In the genomic region with DNA sequence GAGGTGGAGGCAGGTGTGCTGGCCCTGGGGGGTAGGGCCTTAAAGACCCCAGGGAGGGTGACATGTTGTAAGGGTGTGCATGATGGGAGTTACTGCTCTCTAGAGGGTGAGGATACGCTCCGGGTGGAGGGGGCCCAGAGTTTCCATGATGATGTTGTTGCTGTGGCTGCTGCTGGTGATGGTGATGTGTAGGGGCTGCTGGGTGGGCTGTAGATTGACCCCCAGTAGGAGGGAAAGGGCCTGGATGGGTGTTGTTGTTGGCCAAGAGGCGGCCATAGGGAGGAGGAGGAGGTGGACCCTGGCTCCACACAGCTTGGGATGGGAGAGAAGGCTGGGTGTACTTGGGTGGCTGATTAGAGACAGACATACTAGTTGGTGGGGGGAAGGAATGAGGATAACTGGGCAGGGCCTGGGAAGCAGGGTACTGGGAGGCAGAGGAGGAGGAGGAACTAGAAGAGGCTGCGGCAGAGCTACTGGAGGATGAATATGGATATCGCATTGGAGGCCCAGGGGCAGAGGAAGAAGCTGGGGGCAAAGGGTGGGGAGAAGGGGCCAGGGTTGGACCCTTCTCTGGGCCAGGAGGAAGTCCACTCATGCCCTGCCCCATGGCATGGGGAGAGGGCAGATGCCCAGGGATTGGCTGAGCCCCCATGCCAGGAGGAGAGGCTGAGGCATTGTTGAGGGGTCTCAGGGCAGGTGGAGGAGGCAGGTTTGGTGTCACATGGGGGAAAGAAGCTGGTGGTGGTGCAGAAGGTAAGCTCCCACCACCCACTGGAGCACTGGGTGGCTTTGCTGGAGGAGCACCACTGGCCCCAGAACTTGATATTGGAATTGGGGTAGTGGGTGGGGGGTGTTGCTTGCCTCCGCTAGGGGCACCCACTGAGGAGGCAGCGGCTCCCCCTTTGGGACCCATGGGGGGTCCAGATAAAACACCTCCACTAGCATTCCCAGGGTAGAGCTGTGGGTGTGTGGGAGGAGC, we compare ENCODE assay signal across 9 mouse cellular contexts. TPM values are rescaled to one million over a fixed set of nuclear protein-coding genes. Genes with fewer than 3 reads are reported as not detected.
DNase-seq lines count a peak whose midpoint lies in the region; ATAC-seq and TF ChIP-seq lines count a peak whose summit lies in the region.
"Had no signal": no experiment of that assay in that cellular context is flagged by ENCODE, and none has a peak within 500 bp of the region (broad histone marks: within the 10 kb centered on the region; RNA-seq: fewer than 3 reads in every experiment).

No protein-coding gene starts in this region.

- H3K9me3 ChIP-seq in megakaryocyte, embryonic 14.5 days = no peaks in the 10 kb centered on the region
- no peaks in the 10 kb centered on the region for H3K9me3 ChIP-seq in limb, embryonic 14.5 days (ENCODE audit: control insufficient read depth, low read length)
- H3K9me3 ChIP-seq in stomach, embryonic 16.5 days (replicated peaks; ENCODE audit: control insufficient read depth, low read length) = no peaks in the 10 kb centered on the region

- no peak overlapping the region for H3K9ac ChIP-seq in limb, embryonic 14.5 days (ENCODE audit: low read depth, low read length, severe bottlenecking)
- H3K9ac ChIP-seq in stomach, embryonic 16.5 days (ENCODE audit: low read length) = peak overlapping the region; percentile 92

- H3K4me1 ChIP-seq in megakaryocyte, embryonic 14.5 days = peaks cover 45% of the 10 kb centered on the region
- peaks cover 14% of the 10 kb centered on the region for H3K4me1 ChIP-seq in limb, embryonic 14.5 days (ENCODE audit: control insufficient read depth, insufficient read depth, low read length)
- H3K4me1 ChIP-seq in stomach, embryonic 16.5 days (ENCODE audit: control insufficient read depth, insufficient read depth, low read length) = peaks cover 16% of the 10 kb centered on the region

- no peak overlapping the region for H3K27ac ChIP-seq in limb, embryonic 14.5 days (replicated peaks; ENCODE audit: low read depth, low read length)
- H3K27ac ChIP-seq in stomach, embryonic 16.5 days (ENCODE audit: low read length) = no peak overlapping the region

- H3K4me3 ChIP-seq in megakaryocyte, embryonic 14.5 days (replicated peaks) = peak overlapping the region; percentile 95
- no peak overlapping the region for H3K4me3 ChIP-seq in limb, embryonic 14.5 days (replicated peaks; ENCODE audit: low read length)
- no peak overlapping the region for H3K4me3 ChIP-seq in stomach, embryonic 16.5 days (replicated peaks; ENCODE audit: low read length)

- 83% methylated on average over 7 of the region's 7 CpGs for WGBS in limb, embryonic 14.5 days
- WGBS in stomach, embryonic 16.5 days = 82% methylated on average over 7 of the region's 7 CpGs

- no peak for ATAC-seq in megakaryocyte, adult 5-6 weeks (ENCODE audit: poor library complexity, severe bottlenecking)
- no peak for ATAC-seq in limb, embryonic 14.5 days (ENCODE audit: low FRiP score, low read depth)
- no peak for ATAC-seq in stomach, embryonic 16.5 days (ENCODE audit: insufficient read depth, low FRiP score)
- ATAC-seq in megakaryocyte progenitor cell, adult 5-6 weeks (replicated peaks; ENCODE audit: poor library complexity) = no peak

- no peak for TF ChIP-seq POLR2A in limb, embryonic 14.5 days (IDR thresholded peaks at IDR 0.05; ENCODE audit: borderline replicate concordance, extremely low read depth, insufficient read depth, insufficient read length)

- H3K4me2 ChIP-seq in limb, embryonic 14.5 days (replicated peaks; ENCODE audit: low read depth, low read length, severe bottlenecking) = peak overlapping the region; percentile 98
- peak overlapping the region; percentile 97 for H3K4me2 ChIP-seq in stomach, embryonic 16.5 days (ENCODE audit: low read depth, low read length)

- no peaks in the 10 kb centered on the region for H3K27me3 ChIP-seq in megakaryocyte, embryonic 14.5 days (replicated peaks)
- H3K27me3 ChIP-seq in limb, embryonic 14.5 days (ENCODE audit: control insufficient read depth, insufficient read depth, low read length) = no peaks in the 10 kb centered on the region
- H3K27me3 ChIP-seq in stomach, embryonic 16.5 days (ENCODE audit: control insufficient read depth, insufficient read depth, low read length) = no peaks in the 10 kb centered on the region

- peaks cover 53% of the 10 kb centered on the region for H3K36me3 ChIP-seq in megakaryocyte, embryonic 14.5 days (replicated peaks; ENCODE audit: low read length)
- H3K36me3 ChIP-seq in limb, embryonic 14.5 days (ENCODE audit: control insufficient read depth, insufficient read depth, low read length) = peaks cover 70% of the 10 kb centered on the region
- H3K36me3 ChIP-seq in stomach, embryonic 16.5 days (ENCODE audit: control insufficient read depth, insufficient read depth, low read length) = peaks cover 15% of the 10 kb centered on the region

- peak; percentile 38 for DNase-seq in cerebellum, adult 11 months
- DNase-seq in cerebellum, postnatal 14 days = no peak
- no peak for DNase-seq in limb, embryonic 14.5 days (ENCODE audit: low spot score)
- DNase-seq in right cerebral cortex, postnatal 36 days (ENCODE audit: low spot score in 2 of 2) = no peak

RNA-seq across cellular contexts. Expression of a gene that starts 5.8 kb away (rescaled TPM):
- 11.7 and 65.2 TPM in 2 replicates for polyA plus RNA-seq in megakaryocyte, embryonic 14.5 days (2012; ENCODE audit: insufficient read depth, low replicate concordance)
- 177 and 203 TPM in 2 replicates for total RNA-seq in megakaryocyte, adult 5-6 weeks (2015)
- total RNA-seq in megakaryocyte, adult 5-6 weeks (2017) = 121 and 136 TPM in 2 replicates
- 285 and 290 TPM in 2 replicates for polyA plus RNA-seq in limb, embryonic 14.5 days (2012; rRNA removed)
- 438 and 458 TPM in 2 replicates for polyA plus RNA-seq in limb, embryonic 14.5 days (2014; fragmentation: Nextera tagmentation; extraction: Ambion mirVana)
- 352 and 357 TPM in 2 replicates for polyA plus RNA-seq in stomach, embryonic 16.5 days (2015; fragmentation: Nextera tagmentation; extraction: Ambion mirVana)
- total RNA-seq in megakaryocyte progenitor cell, adult 5-6 weeks (2015) = 171 and 179 TPM in 2 replicates
- total RNA-seq in megakaryocyte progenitor cell, adult 5-6 weeks (2017) = 99.5 and 133 TPM in 2 replicates

RNA-seq across cellular contexts. Expression of a gene that starts 8.4 kb away (rescaled TPM):
- polyA plus RNA-seq in megakaryocyte, embryonic 14.5 days (2012; ENCODE audit: insufficient read depth, low replicate concordance) = 19.9 and 20.1 TPM in 2 replicates
- total RNA-seq in megakaryocyte, adult 5-6 weeks (2015) = 308 and 336 TPM in 2 replicates
- total RNA-seq in megakaryocyte, adult 5-6 weeks (2017) = 1,009 and 1,024 TPM in 2 replicates
- 9.4 and 9.6 TPM in 2 replicates for polyA plus RNA-seq in limb, embryonic 14.5 days (2012; rRNA removed)
- 13.9 and 14.2 TPM in 2 replicates for polyA plus RNA-seq in limb, embryonic 14.5 days (2014; fragmentation: Nextera tagmentation; extraction: Ambion mirVana)
- 19.6 and 20.1 TPM in 2 replicates for polyA plus RNA-seq in stomach, embryonic 16.5 days (2015; fragmentation: Nextera tagmentation; extraction: Ambion mirVana)
- 115 and 121 TPM in 2 replicates for total RNA-seq in megakaryocyte progenitor cell, adult 5-6 weeks (2015)
- total RNA-seq in megakaryocyte progenitor cell, adult 5-6 weeks (2017) = 398 and 466 TPM in 2 replicates

RNA-seq across cellular contexts. Expression of a gene that starts 8.9 kb away (rescaled TPM):
- polyA plus RNA-seq in megakaryocyte, embryonic 14.5 days (2012; ENCODE audit: insufficient read depth, low replicate concordance) = 43.0 TPM in 1 of 2 replicates, not detected in the other
- not detected in 2 replicates for total RNA-seq in megakaryocyte, adult 5-6 weeks (2015)
- total RNA-seq in megakaryocyte, adult 5-6 weeks (2017) = not detected in 2 replicates
- polyA plus RNA-seq in limb, embryonic 14.5 days (2012; rRNA removed) = not detected in 2 replicates
- polyA plus RNA-seq in limb, embryonic 14.5 days (2014; fragmentation: Nextera tagmentation; extraction: Ambion mirVana) = not detected in 2 replicates
- not detected in 2 replicates for polyA plus RNA-seq in stomach, embryonic 16.5 days (2015; fragmentation: Nextera tagmentation; extraction: Ambion mirVana)
- not detected in 2 replicates for total RNA-seq in megakaryocyte progenitor cell, adult 5-6 weeks (2015)
- total RNA-seq in megakaryocyte progenitor cell, adult 5-6 weeks (2017) = not detected in 2 replicates
- polyA plus RNA-seq: gonadal fat pad, adult 2 months had no signal

RNA-seq across cellular contexts. Expression of a gene that starts 9.4 kb away (rescaled TPM):
- polyA plus RNA-seq in megakaryocyte, embryonic 14.5 days (2012; ENCODE audit: insufficient read depth, low replicate concordance) = 38.5 and 97.6 TPM in 2 replicates
- total RNA-seq in megakaryocyte, adult 5-6 weeks (2015) = 25.7 and 29.8 TPM in 2 replicates
- 3.0 and 10.9 TPM in 2 replicates for total RNA-seq in megakaryocyte, adult 5-6 weeks (2017)
- polyA plus RNA-seq in limb, embryonic 14.5 days (2012; rRNA removed) = 102 and 141 TPM in 2 replicates
- 14.6 and 19.4 TPM in 2 replicates for polyA plus RNA-seq in limb, embryonic 14.5 days (2014; fragmentation: Nextera tagmentation; extraction: Ambion mirVana)
- 12.2 and 13.1 TPM in 2 replicates for polyA plus RNA-seq in stomach, embryonic 16.5 days (2015; fragmentation: Nextera tagmentation; extraction: Ambion mirVana)
- 25.2 and 25.7 TPM in 2 replicates for total RNA-seq in megakaryocyte progenitor cell, adult 5-6 weeks (2015)
- 1.2 and 2.9 TPM in 2 replicates for total RNA-seq in megakaryocyte progenitor cell, adult 5-6 weeks (2017)

RNA-seq across cellular contexts. Expression of a gene that starts 22.5 kb away (rescaled TPM):
- 5.8 and 6.2 TPM in 2 replicates for polyA plus RNA-seq in megakaryocyte, embryonic 14.5 days (2012; ENCODE audit: insufficient read depth, low replicate concordance)
- not detected in 2 replicates for total RNA-seq in megakaryocyte, adult 5-6 weeks (2015)
- total RNA-seq in megakaryocyte, adult 5-6 weeks (2017) = not detected in 2 replicates
- polyA plus RNA-seq in limb, embryonic 14.5 days (2012; rRNA removed) = 21.7 and 25.3 TPM in 2 replicates
- 6.0 and 10.2 TPM in 2 replicates for polyA plus RNA-seq in limb, embryonic 14.5 days (2014; fragmentation: Nextera tagmentation; extraction: Ambion mirVana)
- 9.3 and 9.8 TPM in 2 replicates for polyA plus RNA-seq in stomach, embryonic 16.5 days (2015; fragmentation: Nextera tagmentation; extraction: Ambion mirVana)
- total RNA-seq in megakaryocyte progenitor cell, adult 5-6 weeks (2015) = not detected in 2 replicates
- total RNA-seq in megakaryocyte progenitor cell, adult 5-6 weeks (2017) = not detected in 2 replicates
